In the genomic region with DNA sequence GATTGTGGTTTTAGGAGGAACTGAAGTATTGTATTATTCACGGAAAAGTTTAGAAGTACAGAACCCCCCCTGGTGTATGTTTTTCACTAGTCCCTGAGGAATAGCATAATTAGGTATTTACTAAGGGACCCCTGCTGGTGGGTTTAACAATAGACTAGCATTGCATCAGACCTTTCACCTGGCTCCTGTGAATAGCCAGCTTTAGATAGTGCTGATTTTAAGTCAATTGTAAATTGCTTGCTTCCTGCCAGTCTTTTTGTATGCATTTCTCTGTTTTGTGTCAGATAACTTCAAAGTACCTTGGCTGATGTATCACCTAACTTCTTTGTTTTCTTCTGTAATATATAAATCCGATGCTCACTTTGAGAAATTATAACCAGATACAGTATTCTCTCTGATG, we compare ENCODE assay signal across 35 mouse cellular contexts.
"Had no signal": no experiment of that assay in that cellular context is flagged by ENCODE, and none has a peak within 500 bp of the region (broad histone marks: within the 10 kb centered on the region; RNA-seq: fewer than 3 reads in every experiment).

No protein-coding gene starts in this region.

- H3K4me1 ChIP-seq: heart, embryonic 12.5 days; heart, embryonic 13.5 days; heart, embryonic 15.5 days; hindbrain, embryonic 10.5 days; hindbrain, embryonic 12.5 days; hindbrain, embryonic 13.5 days; hindbrain, embryonic 15.5 days; intestine, embryonic 15.5 days; kidney, embryonic 15.5 days had no signal

- H3K27ac ChIP-seq: heart, embryonic 13.5 days; heart, embryonic 15.5 days; hindbrain, embryonic 10.5 days; hindbrain, embryonic 12.5 days; hindbrain, embryonic 13.5 days; hindbrain, embryonic 14.5 days; hindbrain, embryonic 15.5 days; hindbrain, postnatal 0 days; intestine, embryonic 15.5 days; kidney, embryonic 15.5 days; kidney, postnatal 0 days; layer of hippocampus, adult 2 months; left cerebral cortex, adult 2 months had no signal

- ATAC-seq: hindbrain, embryonic 16.5 days; hindbrain, postnatal 0 days; inflammation-experienced regulatory T-cells, adult 6 months; intestine, embryonic 15.5 days; intestine, embryonic 16.5 days; intestine, postnatal 0 days had no signal

- H3K36me3 ChIP-seq: heart, embryonic 12.5 days; heart, embryonic 13.5 days; heart, embryonic 15.5 days; hindbrain, embryonic 10.5 days; hindbrain, embryonic 12.5 days; hindbrain, embryonic 13.5 days; hindbrain, embryonic 15.5 days; intestine, embryonic 15.5 days; kidney, embryonic 15.5 days had no signal

- H3K9ac ChIP-seq: heart, embryonic 12.5 days; heart, embryonic 13.5 days; heart, embryonic 15.5 days; hindbrain, embryonic 12.5 days; hindbrain, embryonic 13.5 days; hindbrain, embryonic 14.5 days; hindbrain, embryonic 15.5 days; intestine, embryonic 15.5 days; kidney, embryonic 15.5 days had no signal

- H3K4me3 ChIP-seq: heart, embryonic 12.5 days; heart, embryonic 13.5 days; heart, embryonic 15.5 days; hindbrain, embryonic 10.5 days; hindbrain, embryonic 12.5 days; hindbrain, embryonic 13.5 days; hindbrain, embryonic 15.5 days; intestine, embryonic 15.5 days; kidney, embryonic 15.5 days; layer of hippocampus, adult 2 months; left cerebral cortex, adult 2 months had no signal

- DNase-seq: heart, postnatal 10 days; heart, postnatal 14 days; heart, postnatal 36 days; heart, postnatal 4 days; kidney, adult 11 months; kidney, adult 18-20 months; kidney, adult 2 months; kidney, adult 8-10 months; kidney, adult 9 months; kidney, postnatal 10 days; kidney, postnatal 14 days; kidney, postnatal 25 days; kidney, postnatal 36 days; kidney, postnatal 4 days; layer of hippocampus, adult 9-11 months; layer of hippocampus, postnatal 36 days had no signal

- H3K9me3 ChIP-seq: heart, embryonic 12.5 days; heart, embryonic 13.5 days; heart, embryonic 15.5 days; hindbrain, embryonic 10.5 days; hindbrain, embryonic 12.5 days; hindbrain, embryonic 13.5 days; hindbrain, embryonic 15.5 days; intestine, embryonic 15.5 days; kidney, embryonic 15.5 days had no signal

- H3K27me3 ChIP-seq: heart, embryonic 12.5 days; heart, embryonic 13.5 days; heart, embryonic 15.5 days; hindbrain, embryonic 12.5 days; hindbrain, embryonic 13.5 days; hindbrain, embryonic 15.5 days; intestine, embryonic 15.5 days; kidney, embryonic 15.5 days had no signal

- H3K4me2 ChIP-seq: heart, embryonic 11.5 days; heart, embryonic 12.5 days; heart, embryonic 13.5 days; heart, embryonic 15.5 days; hindbrain, embryonic 12.5 days; hindbrain, embryonic 13.5 days; hindbrain, embryonic 14.5 days; hindbrain, embryonic 15.5 days; intestine, embryonic 15.5 days; kidney, embryonic 15.5 days had no signal
